Mouse (Mus musculus): Measurements from ENCODE around the gene St5.
A peak's percentile ranks its signal among the peaks of the same experiment; 100 is the strongest.

The St5 gene

DNA sequence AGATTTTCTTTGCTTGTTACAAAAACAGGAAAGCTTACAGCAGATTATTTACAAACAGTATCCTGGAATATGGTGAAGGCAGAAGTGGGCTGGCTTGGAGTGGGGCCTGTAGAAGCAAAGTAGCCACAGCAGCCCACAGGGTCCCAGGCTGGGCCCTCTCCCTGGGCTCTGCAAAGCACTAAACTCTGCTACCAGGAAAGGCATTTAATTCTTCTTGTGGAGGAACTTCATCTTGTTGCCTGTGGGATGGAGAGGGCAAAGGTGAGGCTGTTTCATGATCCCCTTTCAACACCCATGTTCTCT, 179.0 kb downstream of the St5 start:
- no peak for DNase-seq

- DNase-seq, result no peak
Observed at GRCm38 (mm10) chr7:109523741-109524441, 179.5 kb downstream of the St5 start.

- DNase-seq, result no peak
Observed at GRCm38 (mm10) chr7:109523304-109523703, 180.1 kb downstream of the St5 start.

GRCm38 (mm10) chr7:109522084-109522483, 181.3 kb downstream of the St5 start:
- DNase-seq, result no peak

GRCm38 (mm10) chr7:109519936-109520335, 183.5 kb downstream of the St5 start:
- peak in 1 of 2 experiments; percentile 15 for DNase-seq

DNA sequence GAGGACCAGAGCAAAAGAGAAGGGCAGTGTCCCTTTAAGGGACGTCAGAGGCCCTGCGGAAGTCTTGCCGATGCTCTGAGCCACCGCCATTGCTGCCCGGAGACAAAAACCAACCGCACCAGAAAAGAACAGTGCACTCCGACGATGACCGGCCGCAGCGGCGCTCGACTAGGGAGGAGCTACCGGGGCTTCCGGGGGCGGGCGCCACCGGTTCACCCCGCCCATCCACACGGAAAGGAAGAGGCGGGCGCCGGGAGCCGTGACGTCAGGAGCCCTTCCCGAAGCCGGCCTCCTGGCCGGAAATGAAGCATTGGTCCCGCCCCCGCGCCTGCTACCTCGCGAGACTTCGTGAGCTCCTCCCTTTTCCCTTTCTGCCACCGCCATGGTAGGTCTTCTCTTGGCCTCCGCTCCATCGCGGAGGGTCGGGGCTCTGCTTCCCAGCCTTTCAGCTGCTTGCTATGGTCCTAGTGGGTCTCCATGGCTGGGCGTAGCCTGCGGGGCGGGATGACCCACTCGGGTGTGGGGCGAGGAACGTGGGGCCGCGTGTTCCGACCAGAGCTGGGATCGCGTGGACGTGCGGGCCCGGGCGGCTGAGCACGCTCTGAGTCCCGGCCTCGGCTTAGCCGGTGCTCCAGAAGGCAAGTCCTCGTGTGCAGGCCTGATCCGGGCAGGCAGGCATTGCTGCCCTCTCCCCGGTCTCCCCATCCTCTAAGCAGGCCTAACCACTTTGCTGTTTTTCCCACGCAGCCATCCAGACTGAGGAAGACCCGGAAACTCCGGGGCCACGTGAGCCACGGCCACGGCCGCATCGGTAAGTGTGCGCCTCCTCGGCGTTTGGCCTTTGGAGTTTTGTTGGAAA, 184.3 kb downstream of the St5 start, which contains the start of gene Rpl27a:
Rpl27a (plus strand) TSS at position 310 of the 859 bp plus-strand sequence.
- peak; percentile 99 for DNase-seq

GRCm38 (mm10) chr7:109518036-109518681, 185.2 kb downstream of the St5 start:
- DNase-seq, result peak in 1 of 2 experiments; percentile 14

DNA sequence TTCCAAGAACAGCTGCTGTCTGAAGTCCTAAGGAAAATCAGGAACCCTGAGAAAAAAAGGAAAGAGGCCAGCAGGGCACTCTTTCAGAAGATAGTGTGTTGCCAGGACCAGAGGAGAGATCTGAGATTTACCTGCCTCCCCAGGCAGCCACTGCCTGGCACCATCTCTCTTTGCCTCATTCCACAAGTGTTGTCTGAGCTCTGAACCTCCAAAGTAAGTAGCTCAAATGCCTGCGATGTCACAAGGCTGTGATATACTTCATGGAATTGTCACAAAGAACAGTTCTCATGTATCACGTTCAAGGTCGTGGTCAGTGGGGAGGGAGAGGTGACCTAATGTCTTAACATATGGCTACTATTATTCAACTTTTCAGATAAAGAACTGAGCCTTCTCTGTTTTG, 186.9 kb downstream of the St5 start:
- no peak for DNase-seq

DNA sequence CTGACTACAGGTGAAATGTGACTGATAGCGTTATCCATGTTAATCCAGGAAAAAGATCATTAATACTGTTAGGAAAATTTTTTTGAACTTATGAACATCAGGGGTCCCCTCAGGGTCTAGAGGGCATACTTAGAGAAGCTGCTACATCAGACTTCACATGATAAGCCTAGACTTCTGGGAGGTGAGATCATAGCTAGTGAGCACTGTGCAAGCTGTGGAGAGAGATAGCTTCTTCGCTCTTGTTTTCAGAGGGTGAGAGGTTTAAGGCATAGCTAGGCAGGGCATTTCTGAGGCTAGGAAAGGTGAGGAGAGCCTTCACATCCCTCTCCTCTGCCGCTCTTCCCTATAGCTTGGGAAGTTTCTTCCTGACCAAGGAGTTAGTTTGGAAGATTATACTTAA, 191.6 kb downstream of the St5 start:
- no peak for DNase-seq

DNA sequence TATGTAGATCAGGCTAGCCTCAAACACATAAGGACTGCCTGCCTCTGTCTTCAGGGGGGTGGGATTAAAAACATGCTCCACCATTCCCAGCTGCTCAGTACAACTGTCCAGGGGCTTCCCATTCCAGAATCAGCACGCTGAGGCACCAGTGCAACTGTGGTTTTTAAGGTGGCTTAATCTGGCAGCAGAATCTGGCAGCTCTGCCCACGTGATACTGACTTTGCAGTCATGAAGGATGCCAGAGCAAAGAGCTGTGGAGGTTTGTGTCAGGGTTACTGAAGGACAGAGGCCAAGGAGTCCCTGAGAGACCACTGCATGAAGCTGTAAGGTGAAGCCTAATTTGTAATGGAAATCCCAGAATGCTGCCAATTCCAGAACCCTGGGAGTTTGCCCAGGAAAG, 192.6 kb downstream of the St5 start:
- no peak for DNase-seq

DNA sequence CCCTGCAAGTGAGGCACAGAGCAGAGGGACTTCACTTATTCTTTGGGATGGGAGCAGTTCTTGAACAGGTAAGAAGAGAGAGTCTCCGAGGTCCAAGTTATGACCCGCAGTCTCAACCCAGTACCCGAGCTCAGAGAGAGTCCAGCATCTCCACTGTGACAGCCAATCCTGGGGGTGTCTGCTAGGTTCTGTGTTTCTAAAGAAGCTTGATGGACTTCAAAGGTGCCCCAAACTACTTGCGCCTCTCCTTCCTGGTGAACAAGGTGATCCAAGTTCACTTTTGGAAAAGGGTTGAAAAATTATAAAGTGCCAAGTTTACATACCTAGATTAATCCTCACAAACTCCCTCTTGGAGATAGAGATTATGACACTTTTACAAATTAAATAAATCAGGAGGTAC, 195.4 kb downstream of the St5 start, which contains the start of gene Trim66:
Trim66 (minus strand) TSS at position 101 of the 400 bp plus-strand sequence.
- no peak for DNase-seq

DNA sequence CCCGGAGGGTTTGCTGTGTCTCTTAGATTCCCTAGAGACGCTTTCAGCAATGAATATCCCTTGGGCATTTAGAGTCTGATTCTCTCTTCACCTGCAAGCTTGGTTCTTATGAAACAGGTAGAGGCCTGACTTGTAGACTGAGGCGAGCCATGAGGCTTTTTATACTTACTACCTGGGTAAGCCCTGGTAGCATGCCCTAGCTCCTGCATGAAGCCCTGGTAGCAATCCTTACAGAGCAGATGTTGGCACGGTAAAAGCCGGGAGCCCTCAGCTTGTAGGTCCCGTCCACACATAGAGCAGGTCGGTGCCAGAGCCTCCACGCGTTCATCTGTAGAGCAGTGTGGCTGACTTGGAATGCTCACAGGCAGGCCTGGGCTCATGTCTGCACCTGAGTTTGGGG, 195.8 kb downstream of the St5 start:
- no peak for DNase-seq

GRCm38 (mm10) chr7:109507119-109507518, 196.3 kb downstream of the St5 start:
- no peak for DNase-seq

- no peak for DNase-seq
Observed at GRCm38 (mm10) chr7:109497507-109497906, 205.9 kb downstream of the St5 start.

DNA sequence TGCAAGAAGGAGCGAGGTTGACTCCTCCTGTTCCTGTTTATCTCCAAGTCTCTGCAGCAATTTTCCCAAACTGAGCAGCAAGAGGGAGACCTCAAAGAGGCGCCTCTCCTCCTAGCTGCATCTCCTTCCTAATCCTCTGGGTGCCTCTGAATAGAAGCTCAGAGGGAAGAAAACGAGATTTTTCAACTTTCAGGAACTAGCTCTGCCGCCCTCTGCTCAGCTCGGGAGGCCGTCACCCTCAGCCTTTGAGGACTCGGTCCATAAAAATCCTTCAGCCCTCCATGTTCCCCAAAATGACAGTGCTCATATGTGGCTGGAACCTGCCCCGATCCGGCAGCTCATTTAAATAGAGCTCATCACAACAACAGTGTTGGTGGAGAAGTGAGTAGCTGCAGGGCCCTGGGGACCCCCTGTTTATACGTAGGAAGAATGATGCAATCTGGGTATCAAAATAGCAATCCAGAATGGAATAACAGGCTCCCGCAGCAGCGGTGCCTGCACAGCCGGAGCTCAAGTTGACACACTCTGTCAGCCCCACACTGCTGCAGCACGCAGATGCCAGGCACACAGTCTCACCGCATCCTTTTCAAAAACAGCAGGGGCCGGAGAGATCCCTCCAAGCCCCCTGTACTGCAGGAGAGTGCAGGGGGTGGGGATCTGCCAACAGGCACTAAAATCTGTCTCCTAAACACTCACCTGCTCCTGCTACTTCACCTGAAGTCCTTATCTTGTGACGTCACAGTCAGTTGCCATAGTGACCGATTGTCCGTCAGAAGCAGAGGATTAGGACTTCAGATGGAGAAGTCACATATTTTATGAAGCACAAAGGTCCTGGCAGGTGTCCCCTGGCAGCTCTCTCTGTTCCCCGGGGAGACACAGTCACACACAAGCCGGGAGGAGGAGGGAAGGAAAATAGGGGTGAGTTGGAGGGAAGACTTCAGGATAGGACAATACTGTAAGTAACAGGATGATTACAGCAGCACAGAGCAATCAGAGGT, 209.8 kb downstream of the St5 start:
- no peak for DNase-seq

GRCm38 (mm10) chr7:109492616-109493318, 210.6 kb downstream of the St5 start:
- no peak for DNase-seq

- DNase-seq, result no peak
Observed at GRCm38 (mm10) chr7:109484221-109484620, 219.2 kb downstream of the St5 start.

DNA sequence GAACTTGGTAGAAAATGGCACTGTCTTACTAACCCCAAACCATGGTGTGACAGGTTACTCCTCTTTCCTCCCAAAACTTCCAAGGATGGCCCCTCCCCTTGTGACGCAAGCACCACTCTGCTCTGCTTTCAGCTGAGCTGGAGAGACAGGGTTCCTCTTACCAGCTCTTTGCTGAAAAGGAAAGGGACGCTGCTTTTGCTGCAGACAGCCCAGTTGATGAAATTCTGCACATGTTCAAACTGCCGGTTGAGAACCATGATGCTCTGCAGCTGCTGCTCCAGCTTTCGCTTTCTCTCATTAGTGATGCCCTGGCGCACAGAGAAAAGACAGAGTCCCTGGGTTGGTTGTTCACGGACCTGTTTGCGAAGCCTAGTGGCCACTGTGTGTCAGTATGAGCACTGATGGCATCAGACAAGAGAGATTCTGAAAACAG, 222.6 kb downstream of the St5 start:
- peak; percentile 5 to 7 for DNase-seq

- no peak for DNase-seq
Observed at GRCm38 (mm10) chr7:109477926-109478325, 225.5 kb downstream of the St5 start.

All from B cell, adult 2 months (primary cell).